Mouse (Mus musculus) heart, postnatal 0 days (tissue): ENCODE results near the gene Map2k5. TPM values are rescaled to one million over a fixed set of nuclear protein-coding genes. Genes with fewer than 3 reads are reported as not detected.

ENCODE experiments used
- ATAC-seq: fragments of 200-750 bp; cut with Nextera tagmentation; 2 replicates; pipeline ENCODE4 v1.8.0; 2017; ENCODE audit warnings: low read depth, moderate number of reproducible peaks, moderate library complexity; ENCODE audit not compliant: insufficient read depth
- DNase-seq: peaks from one replicate; pipeline ENCODE4 v3.0.0-alpha.2; 2016; ENCODE audit warnings: low spot score
- H3K27ac ChIP-seq: fragments of 300-500 bp; sonication (generic); 2 replicates; pipeline ENCODE4 v1.5.1; 2014; ENCODE audit warnings: low read depth, mild to moderate bottlenecking
- H3K27me3 ChIP-seq: fragments of 300-500 bp; sonication (generic); 2 replicates; pipeline ENCODE4 v1.6.1; 2014; ENCODE audit warnings: low read length, mixed read lengths; ENCODE audit not compliant: control insufficient read depth, insufficient read depth
- H3K36me3 ChIP-seq: fragments of 300-500 bp; sonication (generic); replicated peaks from 2 replicates; pipeline ENCODE4 v1.6.1; 2014; ENCODE audit warnings: low read length, mixed read lengths; ENCODE audit not compliant: control insufficient read depth, insufficient read depth
- H3K4me1 ChIP-seq: fragments of 300-500 bp; sonication (generic); 2 replicates; pipeline ENCODE4 v1.6.1; 2014; ENCODE audit warnings: antibody characterized with exemption; ENCODE audit not compliant: control insufficient read depth, insufficient read depth
- H3K4me2 ChIP-seq: fragments of 300-500 bp; sonication (generic); 2 replicates; pipeline ENCODE4 v1.6.1; 2014; ENCODE audit warnings: low read depth, mild to moderate bottlenecking, low read length, moderate library complexity
- H3K4me3 ChIP-seq: fragments of 300-500 bp; sonication (generic); 2 replicates; pipeline ENCODE4 v1.5.1; 2014; ENCODE audit warnings: low read depth, low read length
- H3K9ac ChIP-seq: fragments of 300-500 bp; sonication (generic); replicated peaks from 2 replicates; pipeline ENCODE4 v1.6.1; 2014; ENCODE audit warnings: low read depth, low read length, mixed read lengths
- H3K9me3 ChIP-seq: fragments of 300-500 bp; sonication (generic); replicated peaks from 2 replicates; pipeline ENCODE4 v1.6.1; 2016; ENCODE audit warnings: low read length; ENCODE audit not compliant: control insufficient read depth
- CTCF ChIP-seq: IDR thresholded peaks from 2 replicates; pipeline ENCODE4 v1.5.1; 2016; ENCODE audit warnings: antibody characterized with exemption, control low read depth, low read depth
- EP300 ChIP-seq: IDR thresholded peaks from 2 replicates; pipeline ENCODE4 v1.6.1; 2016; ENCODE audit warnings: antibody characterized with exemption, low read depth
- WGBS: fragments of 180-500 bp; shearing (Covaris S2); extraction: QIAGEN DNeasy Blood & Tissue Kit; methylation state at CpG from one replicate; pipeline ENCODE4 v1.1.7; 2014; 5-methylcytosine and 5-hydroxymethylcytosine counted together
- polyA plus RNA-seq: library from polyadenylated mRNA; unstranded; fragments of >200 nt; fragmentation: Nextera tagmentation; extraction: Ambion mirVana; gene quantifications from 2 replicates; pipeline ENCODE4 v1.2.1, GENCODE M21; 2015
- total RNA-seq: library from RNA; depleted of rRNA; stranded (reverse); fragments of >200 nt; gene quantifications from 2 replicates; pipeline ENCODE4 v1.2.3, GENCODE M21; 2014; ENCODE audit warnings: low replicate concordance

Map2k5 gene
- total and polyA plus RNA-seq, 2 experiments from 2014 or later = 22.6 to 33.9 TPM

- H3K27ac ChIP-seq = no peak overlapping the region
- ATAC-seq = no peak
- no peaks in the 10 kb centered on the region for H3K4me1 ChIP-seq
- H3K4me2 ChIP-seq = no peak overlapping the region
- no peak for DNase-seq
- TF ChIP-seq EP300 (no peak), CTCF (no peak)
- H3K9ac ChIP-seq = no peak overlapping the region
- H3K9me3 ChIP-seq = no peaks in the 10 kb centered on the region
- no peak overlapping the region for H3K4me3 ChIP-seq
- no peaks in the 10 kb centered on the region for H3K27me3 ChIP-seq
- 49% methylated on average over 9 of the region's 9 CpGs for WGBS
- peaks cover 5% of the 10 kb centered on the region; the same call in 1 of the 2 replicates for H3K36me3 ChIP-seq
Measured at GRCm38 (mm10) chr9:63165070-63165469, 212.6 kb downstream of the Map2k5 start.

DNA sequence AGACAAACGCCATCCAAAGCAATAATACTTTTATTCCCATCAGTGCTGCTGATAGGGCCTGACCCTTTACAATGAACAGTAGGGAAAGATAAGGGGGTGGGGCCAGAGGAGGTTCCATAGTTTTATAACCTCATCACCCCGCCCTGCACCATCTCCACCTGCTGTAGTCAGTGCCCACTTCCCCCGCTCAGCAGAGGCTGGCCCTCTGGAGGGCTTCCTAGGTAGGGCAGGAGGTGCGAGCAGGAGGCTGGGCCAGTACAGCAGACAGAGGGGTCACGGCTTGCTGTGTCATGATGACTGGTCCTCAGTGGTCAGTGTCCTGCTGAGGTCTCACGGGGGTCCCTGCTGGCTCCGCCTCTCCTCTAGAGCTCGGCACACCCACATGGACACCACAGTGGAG, 213.9 kb downstream of the Map2k5 start:
- no peak overlapping the region for H3K4me2 ChIP-seq
- ATAC-seq (no peak), DNase-seq (no peak)
- no peaks in the 10 kb centered on the region for H3K36me3 ChIP-seq
- H3K9me3 ChIP-seq = no peaks in the 10 kb centered on the region
- H3K27ac ChIP-seq = no peak overlapping the region
- TF ChIP-seq CTCF (no peak), EP300 (no peak)
- H3K4me3 ChIP-seq = no peak overlapping the region
- no peaks in the 10 kb centered on the region for H3K4me1 ChIP-seq
- no peak overlapping the region for H3K9ac ChIP-seq
- 83% methylated on average over 8 of the region's 8 CpGs for WGBS
- H3K27me3 ChIP-seq = no peaks in the 10 kb centered on the region

- H3K9me3 ChIP-seq = no peaks in the 10 kb centered on the region
- H3K4me3 ChIP-seq = no peak overlapping the region
- WGBS = 34% methylated on average over 14 of the region's 14 CpGs
- no peak overlapping the region for H3K4me2 ChIP-seq
- H3K9ac ChIP-seq = no peak overlapping the region
- DNase-seq = no peak
- no peak for TF ChIP-seq EP300
- no peak for TF ChIP-seq CTCF
- H3K27me3 ChIP-seq = peaks cover 82% of the 10 kb centered on the region
- H3K36me3 ChIP-seq = no peaks in the 10 kb centered on the region
- peaks cover 10% of the 10 kb centered on the region; the same call in 1 of the 2 replicates for H3K4me1 ChIP-seq
- ATAC-seq = no peak
- H3K27ac ChIP-seq = no peak overlapping the region
Measured at GRCm38 (mm10) chr9:63151949-63152348, 225.8 kb downstream of the Map2k5 start.

- no peak overlapping the region for H3K4me2 ChIP-seq
Measured at GRCm38 (mm10) chr9:63151072-63151870, 226.4 kb downstream of the Map2k5 start.

DNA sequence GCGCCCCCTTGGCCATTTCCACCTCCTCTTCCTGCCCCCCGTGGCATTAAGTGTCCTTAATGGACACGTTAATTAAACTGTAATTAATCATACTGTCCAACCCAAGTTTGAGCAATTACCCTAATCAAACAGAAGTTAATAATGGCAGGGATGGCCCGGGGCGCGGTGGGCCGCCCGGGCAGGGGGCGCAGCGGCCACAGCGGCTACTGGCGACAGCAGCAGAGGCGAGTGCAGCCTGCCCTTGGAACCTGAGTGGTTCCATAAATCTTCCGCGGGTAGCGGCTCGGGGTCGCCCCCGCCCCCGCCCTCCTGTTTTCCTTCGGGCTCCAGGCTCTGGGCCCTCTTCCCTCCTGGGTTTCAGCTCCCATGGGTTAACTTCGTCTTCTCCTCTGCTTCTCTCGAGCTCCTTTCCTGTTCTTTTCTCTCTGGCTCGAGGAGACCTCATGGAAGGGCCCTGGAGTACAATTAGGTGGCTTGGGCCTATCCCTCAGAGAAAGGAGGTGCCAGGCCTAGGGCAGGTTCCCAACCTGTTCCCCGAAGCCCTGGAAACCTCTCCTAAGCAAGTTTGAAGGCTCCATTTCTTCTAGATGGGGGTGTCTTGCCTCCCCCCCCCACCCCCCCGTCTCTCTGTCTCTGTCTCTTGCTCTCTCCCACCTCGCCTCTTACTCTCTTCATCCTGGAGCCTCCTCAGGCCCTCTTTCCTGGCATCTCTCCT, 227.5 kb downstream of the Map2k5 start:
- DNase-seq = no peak
- no peak for ATAC-seq
- H3K27ac ChIP-seq = no peak overlapping the region
- no peaks in the 10 kb centered on the region for H3K9me3 ChIP-seq
- H3K4me3 ChIP-seq = no peak overlapping the region
- H3K4me2 ChIP-seq = no peak overlapping the region
- H3K9ac ChIP-seq = no peak overlapping the region
- WGBS = 3% methylated on average over 26 of the region's 27 CpGs
- no peak for TF ChIP-seq EP300
- no peak for TF ChIP-seq CTCF
- no peaks in the 10 kb centered on the region for H3K36me3 ChIP-seq
- peaks cover 20% of the 10 kb centered on the region for H3K4me1 ChIP-seq
- peaks cover 91% of the 10 kb centered on the region for H3K27me3 ChIP-seq

More at GRCm38 (mm10) chr9:63151072-63151870, 226.4 kb downstream of the Map2k5 start:
- Histone ChIP-seq H3K4me1 (peaks cover 16% of the 10 kb centered on the region; the same call in 1 of the 2 replicates), H3K9me3 (no peaks in the 10 kb centered on the region), H3K9ac (no peak overlapping the region), H3K4me3 (peak overlapping the region; percentile 11; the same call in 1 of the 2 replicates), H3K27ac (no peak overlapping the region), H3K27me3 (peaks cover 84% of the 10 kb centered on the region), H3K36me3 (no peaks in the 10 kb centered on the region)
- 5% methylated on average over 20 of the region's 20 CpGs for WGBS
- ATAC-seq (peak; percentile 74), DNase-seq (peak; percentile 71)
- no peak for TF ChIP-seq CTCF
- TF ChIP-seq EP300 = no peak
